ENCODE assay signal across 12 mouse cellular contexts in the genomic region with DNA sequence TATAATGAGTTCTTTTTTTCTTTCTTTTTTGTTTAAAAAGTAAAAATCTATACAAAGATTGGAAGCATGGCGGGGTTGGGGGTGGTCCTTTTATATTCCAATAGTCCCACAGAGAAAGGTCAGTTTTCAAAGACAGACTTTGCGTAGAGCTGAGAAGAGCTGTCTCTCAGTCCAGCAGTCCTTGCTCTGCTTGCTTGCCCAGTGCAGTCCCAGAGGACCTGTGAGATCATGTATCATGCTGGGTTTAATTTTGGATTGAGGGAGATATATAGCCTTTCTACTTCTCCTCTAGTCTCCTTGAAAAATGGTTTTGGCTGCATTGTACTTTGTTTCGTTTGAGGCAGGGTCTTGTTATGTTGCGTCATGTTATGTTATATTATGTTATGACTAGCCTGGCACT.
"Had no signal": no experiment of that assay in that cellular context is flagged by ENCODE, and none has a peak within 500 bp of the region (broad histone marks: within the 10 kb centered on the region; RNA-seq: fewer than 3 reads in every experiment).

No protein-coding gene starts in this region.

- H3K4me2 ChIP-seq: kidney, embryonic 15.5 days; liver, embryonic 13.5 days; lung, embryonic 15.5 days; midbrain, embryonic 12.5 days had no signal

- DNase-seq: liver, embryonic 13.5 days; liver, postnatal 0 days; right cerebral cortex, adult 18-20 months; right cerebral cortex, postnatal 25 days; thymus, postnatal 4 days had no signal

- H3K36me3 ChIP-seq: kidney, embryonic 15.5 days; limb, embryonic 10.5 days; liver, embryonic 13.5 days; lung, embryonic 15.5 days; midbrain, embryonic 12.5 days had no signal

- ATAC-seq: liver, postnatal 0 days; midbrain, embryonic 16.5 days had no signal

- H3K9me3 ChIP-seq: kidney, embryonic 15.5 days; limb, embryonic 10.5 days; liver, embryonic 13.5 days; lung, embryonic 15.5 days; midbrain, embryonic 12.5 days had no signal

- H3K9ac ChIP-seq: kidney, embryonic 15.5 days; liver, embryonic 13.5 days; liver, postnatal 0 days; lung, embryonic 15.5 days; midbrain, embryonic 12.5 days had no signal

- H3K4me1 ChIP-seq: limb, embryonic 10.5 days; liver, embryonic 13.5 days; lung, embryonic 15.5 days; midbrain, embryonic 12.5 days had no signal

- H3K27me3 ChIP-seq: kidney, embryonic 15.5 days; liver, embryonic 13.5 days; lung, embryonic 15.5 days; midbrain, embryonic 12.5 days had no signal

- H3K27ac ChIP-seq: kidney, embryonic 15.5 days; left cerebral cortex, adult 2 months; limb, embryonic 10.5 days; liver, embryonic 13.5 days; lung, embryonic 15.5 days; midbrain, embryonic 12.5 days; stomach, postnatal 0 days had no signal

- H3K4me3 ChIP-seq: kidney, embryonic 15.5 days; left cerebral cortex, adult 2 months; limb, embryonic 10.5 days; liver, embryonic 13.5 days; lung, embryonic 15.5 days; midbrain, embryonic 12.5 days had no signal
